Mouse (Mus musculus) CD4-positive, CD25-positive, alpha-beta regulatory T cell, adult 9 weeks (primary cell): ENCODE results near the gene Acot1. TPM values are rescaled to one million over a fixed set of nuclear protein-coding genes. Genes with fewer than 3 reads are reported as not detected.

ENCODE experiments used
- polyA plus RNA-seq: library from polyadenylated mRNA; unstranded; fragments of 100-300 nt; shearing (Covaris generic); gene quantifications from one replicate; pipeline ENCODE4 v1.2.1, GENCODE M21; 2017

Gene Acot1
- not detected for polyA plus RNA-seq

GRCm38 (mm10) chr12:84009171-84009965 lies at the start of gene Acot1:
Acot1 (plus strand) TSS chr12:84009490.

GRCm38 (mm10) chr12:83984752-83985151 lies 24.5 kb upstream of the Acot1 start, which contains the start of gene Heatr4:
Heatr4 (minus strand) TSS chr12:83984852.

GRCm38 (mm10) chr12:83987583-83988441 lies 21.5 kb upstream of the Acot1 start, which contains the start of gene Acot2:
Acot2 (plus strand) TSS chr12:83987861.

GRCm38 (mm10) chr12:84038241-84038640 lies 29.0 kb downstream of the Acot1 start, which contains the start of gene Acot4:
Acot4 (plus strand) TSS chr12:84038379.

GRCm38 (mm10) chr12:84038691-84039111 lies 29.4 kb downstream of the Acot1 start, which contains the start of gene Gm49366:
Gm49366 (plus strand) TSS chr12:84038935.

GRCm38 (mm10) chr12:84051937-84052474 lies 42.7 kb downstream of the Acot1 start, which contains the start of gene Acot3:
Acot3 (plus strand) TSS chr12:84052144.

Other genes starting within 250 kb of the Acot1 start
- not detected for gene Papln, start 245.9 kb upstream of the Acot1 start, polyA plus RNA-seq
- gene Numb, start 87.6 kb upstream of the Acot1 start, polyA plus RNA-seq: 54.9 TPM
- 1.3 TPM for gene Riox1, start 58.9 kb upstream of the Acot1 start, polyA plus RNA-seq
- gene Heatr4, start 24.6 kb upstream of the Acot1 start, polyA plus RNA-seq: not detected
- gene Acot2, start 21.6 kb upstream of the Acot1 start, polyA plus RNA-seq: 1.3 TPM
- 0.33 TPM for gene Acot4, start 28.9 kb downstream of the Acot1 start, polyA plus RNA-seq
- not detected for gene Gm49366, start 29.4 kb downstream of the Acot1 start, polyA plus RNA-seq
- gene Acot3, start 42.7 kb downstream of the Acot1 start, polyA plus RNA-seq: not detected
- gene Acot5, start 59.8 kb downstream of the Acot1 start, polyA plus RNA-seq: not detected
- gene Acot6, start 91.2 kb downstream of the Acot1 start, polyA plus RNA-seq: 0.40 TPM
- gene Dnal1, start 104.9 kb downstream of the Acot1 start, polyA plus RNA-seq: 0.20 TPM
- gene Pnma1, start 139.0 kb downstream of the Acot1 start, polyA plus RNA-seq: 0.22 TPM
- gene Elmsan1, start 209.4 kb downstream of the Acot1 start, polyA plus RNA-seq: 29.9 TPM